In genomic region chr12:117242181-117242580, GRCm38 (mm10) we compare ENCODE assay signal across 12 mouse cellular contexts.
A peak's percentile ranks its signal among the peaks of the same experiment; 100 is the strongest.
DNase-seq lines count a peak whose midpoint lies in the region; ATAC-seq lines count a peak whose summit lies in the region.
"Had no signal": no experiment of that assay in that cellular context is flagged by ENCODE, and none has a peak within 500 bp of the region (broad histone marks: within the 10 kb centered on the region; RNA-seq: fewer than 3 reads in every experiment).

No protein-coding gene starts in this region.

- peaks cover 12% of the 10 kb centered on the region for H3K36me3 ChIP-seq in hindbrain, embryonic 11.5 days (ENCODE audit: control insufficient read depth, insufficient read depth, low read length)
- H3K36me3 ChIP-seq in hindbrain, embryonic 16.5 days (ENCODE audit: control insufficient read depth, insufficient read depth, low read length) = no peaks in the 10 kb centered on the region
- no peaks in the 10 kb centered on the region for H3K36me3 ChIP-seq in lung, embryonic 15.5 days
- H3K36me3 ChIP-seq: liver, embryonic 13.5 days; neural tube, embryonic 12.5 days had no signal

- no peaks in the 10 kb centered on the region for H3K4me1 ChIP-seq in hindbrain, embryonic 11.5 days (replicated peaks; ENCODE audit: control insufficient read depth, insufficient read depth, low read length)
- H3K4me1 ChIP-seq in hindbrain, embryonic 16.5 days (ENCODE audit: control insufficient read depth, insufficient read depth, low read depth, low read length) = no peaks in the 10 kb centered on the region
- H3K4me1 ChIP-seq in lung, embryonic 15.5 days = no peaks in the 10 kb centered on the region
- H3K4me1 ChIP-seq: liver, embryonic 13.5 days had no signal

- H3K4me2 ChIP-seq in hindbrain, embryonic 11.5 days (replicated peaks; ENCODE audit: low read depth, low read length) = no peak overlapping the region
- H3K4me2 ChIP-seq in hindbrain, embryonic 16.5 days (ENCODE audit: low read length) = no peak overlapping the region
- H3K4me2 ChIP-seq in lung, embryonic 15.5 days = no peak overlapping the region
- H3K4me2 ChIP-seq: liver, embryonic 13.5 days; neural tube, embryonic 12.5 days had no signal

- no peak for DNase-seq in hindbrain, embryonic 11.5 days (ENCODE audit: low spot score)
- DNase-seq in adrenal gland, adult 18-20 months (ENCODE audit: low spot score in 2 of 2) = peak; percentile 26 to 35
- peak; percentile 44 to 55 for DNase-seq in heart, adult 9 months (ENCODE audit: low spot score in 2 of 2)
- DNase-seq in cerebellum, adult 9-11 months = no peak
- no peak for DNase-seq in urinary bladder, postnatal 36 days (ENCODE audit: low spot score in 2 of 2)
- no peak for DNase-seq in thymus, postnatal 25 days
- DNase-seq: gastrocnemius, postnatal 14 days; liver, embryonic 13.5 days; spleen, adult 18-20 months had no signal

- peak; percentile 26; the same call in 1 of the 2 replicates for ATAC-seq in hindbrain, embryonic 11.5 days (ENCODE audit: low FRiP score)
- no peak for ATAC-seq in hindbrain, embryonic 16.5 days
- 0 out of 2 replicates have a peak, but pooled peaks have one; percentile 31 for ATAC-seq in lung, embryonic 15.5 days (ENCODE audit: borderline replicate concordance, extremely low read depth, low FRiP score, low TSS enrichment)

- no peak overlapping the region for H3K4me3 ChIP-seq in hindbrain, embryonic 11.5 days (ENCODE audit: low read depth, low read length)
- no peak overlapping the region for H3K4me3 ChIP-seq in hindbrain, embryonic 16.5 days (ENCODE audit: low read length)
- H3K4me3 ChIP-seq in lung, embryonic 15.5 days = no peak overlapping the region
- H3K4me3 ChIP-seq: liver, embryonic 13.5 days; neural tube, embryonic 12.5 days had no signal

- H3K9ac ChIP-seq in hindbrain, embryonic 11.5 days (ENCODE audit: low read depth, low read length) = no peak overlapping the region
- H3K9ac ChIP-seq in hindbrain, embryonic 16.5 days (ENCODE audit: low read depth, low read length) = no peak overlapping the region
- no peak overlapping the region for H3K9ac ChIP-seq in lung, embryonic 15.5 days
- H3K9ac ChIP-seq: liver, embryonic 13.5 days; neural tube, embryonic 12.5 days had no signal

- no peaks in the 10 kb centered on the region for H3K9me3 ChIP-seq in hindbrain, embryonic 11.5 days (ENCODE audit: control insufficient read depth, low read length)
- no peaks in the 10 kb centered on the region for H3K9me3 ChIP-seq in hindbrain, embryonic 16.5 days (ENCODE audit: control insufficient read depth, low read length)
- H3K9me3 ChIP-seq in lung, embryonic 15.5 days = no peaks in the 10 kb centered on the region
- H3K9me3 ChIP-seq: liver, embryonic 13.5 days; neural tube, embryonic 12.5 days had no signal

- H3K27ac ChIP-seq in hindbrain, embryonic 11.5 days (ENCODE audit: low read depth, low read length) = no peak overlapping the region
- no peak overlapping the region for H3K27ac ChIP-seq in hindbrain, embryonic 16.5 days (ENCODE audit: low read depth, low read length)
- H3K27ac ChIP-seq in lung, embryonic 15.5 days = no peak overlapping the region
- H3K27ac ChIP-seq: liver, embryonic 13.5 days; neural tube, embryonic 12.5 days had no signal

- 57% methylated on average over 7 of the region's 7 CpGs for WGBS in hindbrain, embryonic 11.5 days
- WGBS in hindbrain, embryonic 16.5 days = 38% methylated on average over 7 of the region's 7 CpGs
- WGBS in lung, embryonic 15.5 days = 41% methylated on average over 7 of the region's 7 CpGs

- no peaks in the 10 kb centered on the region for H3K27me3 ChIP-seq in hindbrain, embryonic 11.5 days (ENCODE audit: control insufficient read depth, insufficient read depth, low read length)
- H3K27me3 ChIP-seq in hindbrain, embryonic 16.5 days (replicated peaks; ENCODE audit: control insufficient read depth, insufficient read depth, low read length) = no peaks in the 10 kb centered on the region
- H3K27me3 ChIP-seq in lung, embryonic 15.5 days = no peaks in the 10 kb centered on the region
- H3K27me3 ChIP-seq: liver, embryonic 13.5 days; neural tube, embryonic 12.5 days had no signal

Comparison
In these comparisons a context has a peak if more than half of its experiments do, and no peak if none do; other contexts are left out.
1. DNase-seq: peak in adrenal gland, adult 18-20 months (2 of 2) and heart, adult 9 months (2 of 2); none in hindbrain, embryonic 11.5 days (single experiment), cerebellum, adult 9-11 months (single experiment), urinary bladder, postnatal 36 days (0 of 2) and thymus, postnatal 25 days (single experiment).